In genomic region chr12:102623827-102624226, GRCm38 (mm10) we compare ENCODE assay signal across 16 mouse cellular contexts.
DNase-seq lines count a peak whose midpoint lies in the region; ATAC-seq and TF ChIP-seq lines count a peak whose summit lies in the region.
"Had no signal": no experiment of that assay in that cellular context is flagged by ENCODE, and none has a peak within 500 bp of the region (broad histone marks: within the 10 kb centered on the region; RNA-seq: fewer than 3 reads in every experiment).

No protein-coding gene starts in this region.

- WGBS in liver, adult 2 months: 17% methylated on average over 9 of the region's 9 CpGs
- WGBS in liver, embryonic 12.5 days (ENCODE audit: insufficient replicate concordance): 77% methylated on average over 9 of the region's 9 CpGs
- WGBS in forebrain, embryonic 16.5 days: 75% methylated on average over 9 of the region's 9 CpGs

- H3K36me3 ChIP-seq in liver, adult 2 months (ENCODE audit: control insufficient read depth, insufficient read depth, low read length): no peaks in the 10 kb centered on the region
- no peaks in the 10 kb centered on the region; the same call in 1 of the 2 replicates for H3K36me3 ChIP-seq in liver, embryonic 12.5 days
- H3K36me3 ChIP-seq in forebrain, embryonic 16.5 days (ENCODE audit: control insufficient read depth, insufficient read depth): no peaks in the 10 kb centered on the region; the same call in 1 of the 2 replicates
- H3K36me3 ChIP-seq: lung, embryonic 15.5 days; midbrain, embryonic 10.5 days had no signal

- DNase-seq in gastrocnemius, adult 18-20 months (ENCODE audit: low spot score): peak; percentile 47
- DNase-seq in gastrocnemius, postnatal 10 days: no peak
- DNase-seq in liver, adult 2 months (ENCODE audit: extremely low read depth, low read depth, low spot score): peak; percentile 73
- peak; percentile 20 for DNase-seq in kidney, postnatal 10 days
- peak; percentile 35 to 77 for DNase-seq in lung, postnatal 4 days
- no peak for DNase-seq in frontal cortex, postnatal 25 days (ENCODE audit: low spot score in 2 of 2)
- DNase-seq: adrenal gland, adult 8-10 months; B cell, adult 2 months; thymus, adult 2 months had no signal

- H3K79me2 ChIP-seq in liver, adult 2 months (ENCODE audit: control insufficient read depth, insufficient read depth, low read length): 0 out of 2 replicates have a peak, but pooled peaks cover 6% of the 10 kb centered on the region

- H3K9me3 ChIP-seq in liver, embryonic 12.5 days (replicated peaks): no peaks in the 10 kb centered on the region
- no peaks in the 10 kb centered on the region for H3K9me3 ChIP-seq in forebrain, embryonic 16.5 days (ENCODE audit: control insufficient read depth, low read length)
- H3K9me3 ChIP-seq: limb, embryonic 15.5 days; lung, embryonic 15.5 days; midbrain, embryonic 10.5 days; neural tube, embryonic 15.5 days had no signal

- H3K4me1 ChIP-seq in liver, adult 2 months (ENCODE audit: control insufficient read depth, insufficient read depth, low read length): peaks cover 11% of the 10 kb centered on the region
- H3K4me1 ChIP-seq in liver, embryonic 12.5 days: peaks cover 30% of the 10 kb centered on the region
- H3K4me1 ChIP-seq in forebrain, embryonic 16.5 days (replicated peaks; ENCODE audit: control insufficient read depth, insufficient read depth, low read length): 0 out of 2 replicates have a peak, but pooled peaks cover 2% of the 10 kb centered on the region
- H3K4me1 ChIP-seq: lung, embryonic 15.5 days had no signal

- no peak overlapping the region for H3K27ac ChIP-seq in liver, adult 2 months (replicated peaks; ENCODE audit: insufficient read depth, low read depth, low read length)
- no peak overlapping the region for H3K27ac ChIP-seq in liver, embryonic 12.5 days
- no peak overlapping the region for H3K27ac ChIP-seq in forebrain, embryonic 16.5 days (ENCODE audit: low read length)
- H3K27ac ChIP-seq: limb, embryonic 15.5 days; lung, embryonic 15.5 days; midbrain, embryonic 10.5 days; neural tube, embryonic 15.5 days had no signal

- TF ChIP-seq POLR2A in liver, adult 2 months (IDR thresholded peaks at IDR 0.05; ENCODE audit: extremely low read depth, insufficient read depth, low read length): no peak

- ATAC-seq in liver, embryonic 12.5 days: no peak
- ATAC-seq in forebrain, embryonic 16.5 days: no peak
- ATAC-seq: inflammation-experienced regulatory T-cells, adult 6 months had no signal

- H3K27me3 ChIP-seq in liver, adult 2 months (ENCODE audit: control insufficient read depth, insufficient read depth, low read length): no peaks in the 10 kb centered on the region
- no peaks in the 10 kb centered on the region for H3K27me3 ChIP-seq in liver, embryonic 12.5 days (replicated peaks)
- H3K27me3 ChIP-seq in forebrain, embryonic 16.5 days (replicated peaks; ENCODE audit: control insufficient read depth, insufficient read depth, low read length): no peaks in the 10 kb centered on the region
- H3K27me3 ChIP-seq: limb, embryonic 15.5 days; lung, embryonic 15.5 days; neural tube, embryonic 15.5 days had no signal

- no peak overlapping the region for H3K9ac ChIP-seq in liver, adult 2 months (ENCODE audit: low read depth, low read length)
- no peak overlapping the region for H3K9ac ChIP-seq in liver, embryonic 12.5 days
- no peak overlapping the region for H3K9ac ChIP-seq in forebrain, embryonic 16.5 days (replicated peaks; ENCODE audit: low read depth, low read length)
- H3K9ac ChIP-seq: limb, embryonic 15.5 days; lung, embryonic 15.5 days; neural tube, embryonic 15.5 days had no signal

- no peak overlapping the region for H3K4me2 ChIP-seq in liver, embryonic 12.5 days
- H3K4me2 ChIP-seq in forebrain, embryonic 16.5 days (ENCODE audit: low read length): no peak overlapping the region
- H3K4me2 ChIP-seq: limb, embryonic 15.5 days; lung, embryonic 15.5 days; neural tube, embryonic 15.5 days had no signal

- H3K4me3 ChIP-seq in liver, adult 2 months (ENCODE audit: insufficient read depth, low read depth, low read length): no peak overlapping the region
- H3K4me3 ChIP-seq in liver, embryonic 12.5 days: no peak overlapping the region
- H3K4me3 ChIP-seq in forebrain, embryonic 16.5 days (replicated peaks; ENCODE audit: low read length): no peak overlapping the region
- H3K4me3 ChIP-seq: limb, embryonic 15.5 days; lung, embryonic 15.5 days; midbrain, embryonic 10.5 days; neural tube, embryonic 15.5 days had no signal

- no peak for TF ChIP-seq CTCF in liver, adult 2 months (IDR thresholded peaks at IDR 0.05; ENCODE audit: low read depth, low read length)

Comparison
In these comparisons a context has a peak if more than half of its experiments do, and no peak if none do; other contexts are left out.
1. DNase-seq: peak in gastrocnemius, adult 18-20 months (single experiment), liver, adult 2 months (single experiment), kidney, postnatal 10 days (single experiment) and lung, postnatal 4 days (2 of 2); none in gastrocnemius, postnatal 10 days (single experiment) and frontal cortex, postnatal 25 days (0 of 2).